Mouse (Mus musculus): ENCODE results near the gene Rpp25.

The Rpp25 gene

DNA sequence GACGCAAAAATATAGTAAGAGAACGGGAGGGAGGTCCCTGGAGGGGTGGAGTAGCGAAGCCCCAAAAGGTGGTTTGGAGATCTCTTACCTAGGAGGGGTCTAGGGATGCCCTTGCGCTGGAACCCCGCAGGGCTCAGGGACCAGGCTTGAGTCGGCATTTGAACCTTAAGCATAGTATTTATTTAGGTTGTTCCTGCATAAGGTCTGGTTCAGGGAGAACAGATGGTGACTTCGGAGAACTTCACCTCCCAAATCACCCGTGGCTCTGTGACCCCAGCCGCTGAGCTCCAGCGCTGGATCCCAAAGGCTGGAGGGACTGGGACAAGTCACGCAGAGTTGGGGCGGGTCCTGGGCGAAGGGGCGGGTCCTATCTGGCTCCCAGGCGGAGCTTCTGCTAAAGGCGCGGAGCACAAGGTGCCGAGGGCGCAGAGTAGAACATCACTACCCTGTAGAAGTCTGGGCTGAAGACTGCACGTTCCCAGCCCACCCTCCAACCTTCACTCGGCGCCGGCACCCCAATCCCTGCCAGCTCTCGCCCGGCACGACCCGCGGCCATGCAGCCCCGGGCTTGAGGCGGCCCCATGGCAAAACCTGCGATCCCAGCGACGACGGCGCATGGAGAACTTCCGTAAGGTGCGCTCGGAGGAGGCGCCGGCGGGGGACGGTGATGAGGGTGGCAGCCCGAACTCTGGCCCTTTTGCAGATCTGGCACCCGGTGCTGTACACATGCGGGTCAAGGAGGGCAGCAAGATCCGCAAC is at the start of gene Rpp25:
Gene Rpp25 (plus strand): TSS at position 405 of the 759 bp plus-strand sequence.
- peak in 1 of 2 experiments; percentile 27 for DNase-seq (ENCODE audit: low spot score in 2 of 2)

DNA sequence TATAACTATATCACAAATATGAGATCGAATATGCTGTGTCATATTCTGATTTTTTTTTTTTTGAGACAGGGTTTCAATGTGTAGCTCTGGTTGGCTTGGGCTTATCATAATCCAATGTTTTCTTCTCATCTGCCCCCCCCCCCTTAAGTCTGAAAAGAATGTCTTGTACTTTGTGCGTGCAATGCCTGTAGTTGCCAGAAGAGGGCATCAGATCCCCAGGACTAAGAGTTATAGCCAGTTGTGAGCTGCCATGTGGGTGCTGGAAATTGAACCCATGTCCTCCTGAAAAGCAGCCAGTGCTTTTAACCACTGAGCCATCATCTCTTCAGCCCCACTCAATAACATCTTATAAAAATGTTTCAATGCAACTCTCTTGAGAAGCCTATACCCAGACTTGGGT is 44.1 kb upstream of the Rpp25 start:
- no peak for DNase-seq (ENCODE audit: low spot score in 2 of 2)

DNA sequence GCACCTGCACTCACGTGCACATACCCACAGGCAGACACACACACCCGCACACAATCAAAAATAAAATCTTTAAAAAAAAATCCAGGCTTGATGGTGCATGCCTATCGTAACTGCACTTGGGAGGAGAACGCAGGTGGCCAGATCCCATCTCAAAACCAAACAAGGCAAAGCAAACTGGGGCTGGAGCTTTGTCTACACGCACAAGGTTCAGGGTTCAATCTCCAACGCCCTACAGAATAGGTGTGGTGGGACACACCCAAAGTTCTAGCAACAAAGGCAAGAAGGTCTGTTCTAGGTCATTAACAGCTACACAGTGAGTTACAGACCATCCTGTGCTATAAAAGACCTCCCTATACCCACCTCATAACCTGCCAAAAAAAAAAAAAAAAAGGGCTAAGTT is 41.0 kb upstream of the Rpp25 start:
- DNase-seq (ENCODE audit: low spot score in 2 of 2), result no peak

DNA sequence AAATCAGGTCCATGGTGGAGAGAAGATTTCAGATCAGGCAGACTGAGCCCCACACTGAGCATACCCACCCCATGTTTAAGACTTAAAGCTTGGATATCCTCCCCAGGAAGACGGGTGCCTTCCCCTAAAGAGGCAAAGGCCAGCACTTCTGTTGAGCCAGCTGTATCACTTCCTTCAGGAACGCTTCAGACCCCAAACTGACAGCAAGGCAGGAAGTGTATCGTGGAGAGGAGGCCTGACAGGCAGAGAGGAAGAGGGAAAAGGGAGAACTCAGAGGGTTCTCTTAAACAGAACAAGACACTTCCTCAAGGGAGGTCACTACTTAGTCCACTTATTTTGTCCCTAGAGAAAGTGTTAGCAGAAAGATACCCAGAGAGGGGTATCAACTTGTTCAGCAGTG is 37.7 kb upstream of the Rpp25 start:
- DNase-seq (ENCODE audit: low spot score in 2 of 2), result no peak

DNA sequence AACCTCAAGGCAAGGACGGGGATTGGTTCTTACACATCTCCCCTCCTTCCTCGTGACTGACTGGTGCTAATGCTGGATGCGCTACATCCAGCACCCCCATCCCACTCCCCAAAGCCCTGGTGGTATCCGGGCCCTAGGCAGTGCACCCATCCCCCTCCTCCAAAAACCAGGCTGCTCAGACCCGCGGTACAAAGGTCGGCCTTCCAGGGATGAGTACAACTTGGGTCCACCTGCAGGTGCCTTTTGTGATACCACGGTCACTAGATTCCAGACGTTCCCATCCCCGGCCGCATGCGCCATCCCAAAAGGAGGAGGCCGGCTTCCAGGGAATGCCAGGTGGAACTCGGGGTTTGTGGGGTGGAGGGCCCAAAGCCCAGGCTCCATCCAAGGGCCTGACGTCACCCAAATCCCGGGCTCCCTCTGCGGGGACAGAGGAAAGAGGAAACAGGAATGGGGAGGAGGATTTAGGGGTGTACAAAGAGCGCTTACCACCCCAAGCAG is 36.5 kb upstream of the Rpp25 start:
- DNase-seq (ENCODE audit: low spot score in 2 of 2), result peak in 1 of 2 experiments; percentile 57

DNA sequence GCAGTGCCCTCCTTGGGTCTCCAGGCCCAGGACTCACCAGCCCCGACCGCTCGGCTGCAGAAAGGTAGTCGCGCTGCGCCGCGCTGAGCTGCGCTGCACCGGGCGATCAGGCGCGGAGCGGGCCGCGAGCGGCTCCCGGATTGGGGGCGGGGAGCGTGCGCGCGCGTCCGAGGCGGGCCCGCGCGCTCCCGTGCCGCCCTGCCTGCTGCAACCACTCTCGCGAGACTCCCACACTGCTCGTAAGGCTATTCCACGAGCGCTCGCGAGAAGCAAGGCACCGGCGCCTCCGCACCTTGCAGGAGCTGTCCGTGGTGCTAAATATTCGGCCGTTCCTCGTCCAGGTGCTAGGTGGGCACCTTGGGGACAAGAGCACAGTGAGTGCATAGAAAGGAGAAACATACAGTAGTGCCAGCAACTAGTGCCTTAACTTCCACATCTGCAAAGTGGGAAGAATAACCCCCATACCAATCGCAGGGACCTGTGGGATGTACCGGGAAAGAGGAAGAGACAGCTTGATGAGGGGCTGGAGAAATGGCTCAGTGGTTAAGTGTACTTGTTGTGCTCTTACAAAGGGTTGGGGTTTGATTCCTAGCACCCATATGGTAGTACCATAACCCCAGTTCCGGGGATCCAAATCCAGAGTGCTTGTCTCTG is 35.8 kb upstream of the Rpp25 start, which contains the start of gene Scamp5:
Gene Scamp5 (minus strand): TSS at position 165 of the 654 bp plus-strand sequence.
- DNase-seq (ENCODE audit: low spot score in 2 of 2), result peak; percentile 72 to 91

DNA sequence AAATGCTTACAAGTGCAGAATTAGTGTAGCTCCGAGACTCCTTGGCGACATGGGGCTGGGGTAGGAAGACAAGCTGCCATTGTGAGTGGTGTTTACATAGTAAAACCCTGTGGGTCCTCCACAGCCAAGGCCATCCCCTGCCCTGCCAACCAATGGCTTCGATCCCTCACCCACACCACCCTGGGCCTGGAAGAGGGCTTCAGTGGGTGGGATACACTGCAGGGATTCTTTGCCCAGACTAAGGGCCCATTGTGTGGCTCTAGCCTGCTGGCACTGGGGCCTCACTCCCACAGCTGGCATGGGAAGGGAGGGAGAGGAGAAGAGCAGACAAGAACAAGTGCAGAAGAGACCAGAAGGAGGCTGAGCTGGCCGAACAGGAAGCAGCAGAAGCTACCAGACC is 34.9 kb upstream of the Rpp25 start:
- DNase-seq (ENCODE audit: low spot score in 2 of 2), result peak in 1 of 2 experiments; percentile 19

DNA sequence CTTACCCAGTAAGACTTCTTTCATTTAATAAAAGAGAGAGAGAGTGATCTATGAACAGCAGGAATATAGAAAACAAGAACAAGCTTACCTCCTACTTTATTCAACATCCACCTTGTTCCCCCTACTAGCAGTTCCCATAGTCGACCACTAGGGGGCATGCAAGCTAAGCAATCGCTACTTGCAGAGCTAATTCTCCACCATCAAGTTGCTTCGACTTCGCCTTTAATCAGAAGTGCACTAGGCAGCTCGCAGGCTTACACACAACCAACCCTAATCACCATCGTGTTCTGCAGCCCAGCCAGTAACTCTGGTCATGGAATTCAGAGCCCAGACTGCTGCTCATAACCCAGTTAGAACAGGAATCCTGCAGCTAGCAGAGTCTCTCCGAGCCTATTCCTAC is 18.1 kb upstream of the Rpp25 start:
- DNase-seq (ENCODE audit: low spot score in 2 of 2), result peak; percentile 81 to 87

DNA sequence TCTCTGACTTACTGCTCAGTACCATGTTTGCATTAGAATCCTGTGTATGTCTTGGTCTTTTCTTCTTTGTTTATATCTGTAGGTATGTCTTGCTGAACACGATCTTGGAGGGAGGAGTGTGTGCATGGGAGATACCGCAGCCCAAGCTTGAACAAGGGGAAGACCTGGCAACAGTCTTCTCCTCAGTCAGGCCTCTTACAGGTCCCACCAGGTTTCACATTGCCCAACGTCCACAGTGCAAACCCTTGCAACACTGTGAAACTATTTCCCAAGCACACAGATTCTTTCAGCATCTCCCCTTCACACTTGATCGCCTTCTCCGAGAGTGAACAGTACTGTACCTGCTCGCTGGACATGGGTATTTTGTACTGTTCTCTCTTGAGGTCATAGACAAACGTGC is 16.0 kb upstream of the Rpp25 start:
- no peak for DNase-seq (ENCODE audit: low spot score in 2 of 2)

DNA sequence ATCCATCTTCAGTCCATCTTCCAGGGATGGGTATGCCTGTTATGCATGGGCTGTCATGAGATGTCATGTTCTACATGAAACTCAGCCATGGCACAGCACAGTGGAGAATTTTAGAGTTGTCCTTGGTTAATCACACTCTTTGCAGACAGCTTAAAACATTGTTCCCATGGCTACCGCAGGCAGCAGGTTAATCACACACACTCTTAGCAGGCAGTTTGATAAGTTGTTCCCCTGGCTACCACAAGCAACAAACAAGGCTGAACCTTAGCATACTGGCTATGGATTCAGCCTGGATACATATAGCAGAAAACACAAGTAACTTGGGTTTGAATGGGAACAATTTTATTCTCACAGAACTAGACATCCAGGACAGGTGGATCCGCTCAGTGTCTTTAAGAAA is 10.3 kb upstream of the Rpp25 start:
- no peak for DNase-seq (ENCODE audit: low spot score in 2 of 2)

DNA sequence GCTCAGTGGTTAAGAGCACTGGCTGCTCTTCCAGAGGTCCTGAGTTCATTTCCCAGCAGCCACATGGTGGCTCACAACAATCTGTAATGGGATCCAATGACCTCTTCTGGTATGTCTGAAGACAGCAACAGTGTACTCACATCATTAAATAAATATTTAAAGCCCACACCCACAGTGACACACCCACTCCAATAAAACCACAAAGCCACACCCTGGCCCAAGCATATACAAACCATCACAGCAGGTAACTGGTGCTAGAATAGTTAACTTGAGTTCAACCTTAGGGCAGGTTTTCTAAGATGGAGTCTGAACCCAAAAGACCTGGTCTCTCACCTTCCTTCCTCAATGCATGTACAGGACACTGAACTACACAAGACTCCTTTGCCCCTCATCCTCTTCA is 8.9 kb upstream of the Rpp25 start:
- no peak for DNase-seq (ENCODE audit: low spot score in 2 of 2)

DNA sequence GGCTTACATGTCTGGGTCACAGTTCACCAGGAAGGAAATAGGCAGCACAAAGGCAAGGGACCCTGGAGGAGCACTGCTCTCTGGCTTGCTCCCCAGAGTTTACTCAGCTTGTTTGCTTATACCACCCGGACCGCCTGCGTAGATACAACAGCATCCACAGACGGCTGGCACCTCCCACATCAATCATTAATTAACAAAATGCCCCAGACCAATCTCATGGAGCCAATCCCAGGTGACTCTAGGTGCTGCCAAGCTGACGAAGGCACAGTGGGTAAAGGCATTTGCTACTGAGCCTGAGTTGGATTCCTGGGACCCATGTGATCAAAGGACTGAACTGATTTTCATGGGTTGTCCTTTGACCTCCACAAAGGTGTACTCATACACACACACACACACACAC is 6.6 kb upstream of the Rpp25 start:
- no peak for DNase-seq (ENCODE audit: low spot score in 2 of 2)

DNA sequence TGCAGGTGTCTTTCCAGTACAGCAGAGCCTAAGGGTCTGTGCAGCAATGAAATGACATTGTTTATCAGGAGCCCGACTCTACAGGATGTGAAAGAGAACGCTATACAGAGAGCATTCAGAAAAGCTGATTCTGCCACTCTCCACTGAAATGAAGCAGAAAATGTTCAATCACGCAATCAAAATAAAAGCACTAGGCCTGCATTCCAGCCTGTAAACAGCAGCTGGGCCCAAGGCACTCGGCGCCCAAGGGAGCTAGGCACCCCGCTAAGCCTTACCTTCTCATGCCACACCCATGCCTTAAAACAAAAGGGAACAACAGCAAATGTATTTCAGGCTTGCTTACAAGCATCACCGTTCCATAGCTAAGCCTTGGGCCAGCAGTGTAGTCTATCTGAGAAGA is 5.3 kb upstream of the Rpp25 start:
- no peak for DNase-seq (ENCODE audit: low spot score in 2 of 2)

DNA sequence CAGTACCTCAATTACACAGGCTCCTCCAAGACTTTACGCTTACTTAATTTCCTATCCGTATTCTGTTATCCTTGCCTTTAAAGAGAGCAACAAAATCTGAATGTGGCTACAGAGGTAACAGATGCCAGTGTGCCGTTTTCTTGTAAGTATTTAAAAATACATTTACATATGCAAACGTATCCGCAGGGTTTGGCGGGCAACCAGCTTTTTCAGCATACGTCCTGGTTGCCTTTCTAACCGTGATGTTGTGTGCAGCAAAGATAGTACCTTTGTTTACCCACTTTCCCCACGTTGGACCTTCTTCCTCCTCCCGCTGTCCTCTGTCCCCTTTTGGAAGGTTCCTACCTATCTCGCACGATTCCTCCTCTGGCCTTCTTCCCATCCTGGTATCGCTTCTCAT is 2.4 kb upstream of the Rpp25 start:
- no peak for DNase-seq (ENCODE audit: low spot score in 2 of 2)

DNA sequence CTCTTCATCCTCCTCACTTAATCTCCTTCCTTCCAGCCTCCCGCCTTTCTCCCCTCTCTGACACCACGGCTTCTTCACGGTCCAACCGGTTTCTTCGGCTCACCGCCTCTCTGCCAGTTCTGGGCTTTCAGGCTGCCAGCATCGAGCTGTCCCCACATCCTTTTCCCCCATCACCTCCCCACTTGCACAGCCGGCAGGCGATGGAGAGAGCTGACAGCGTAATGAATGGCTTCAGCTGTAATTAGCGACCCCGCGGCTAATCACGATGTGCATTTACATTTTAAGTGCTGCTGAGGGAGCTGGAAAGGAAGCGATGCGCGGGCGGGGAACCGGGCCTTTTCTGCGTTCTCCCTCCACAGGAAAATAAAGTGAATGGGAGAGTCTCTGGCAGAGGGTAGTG is 2.0 kb upstream of the Rpp25 start:
- no peak for DNase-seq (ENCODE audit: low spot score in 2 of 2)

DNA sequence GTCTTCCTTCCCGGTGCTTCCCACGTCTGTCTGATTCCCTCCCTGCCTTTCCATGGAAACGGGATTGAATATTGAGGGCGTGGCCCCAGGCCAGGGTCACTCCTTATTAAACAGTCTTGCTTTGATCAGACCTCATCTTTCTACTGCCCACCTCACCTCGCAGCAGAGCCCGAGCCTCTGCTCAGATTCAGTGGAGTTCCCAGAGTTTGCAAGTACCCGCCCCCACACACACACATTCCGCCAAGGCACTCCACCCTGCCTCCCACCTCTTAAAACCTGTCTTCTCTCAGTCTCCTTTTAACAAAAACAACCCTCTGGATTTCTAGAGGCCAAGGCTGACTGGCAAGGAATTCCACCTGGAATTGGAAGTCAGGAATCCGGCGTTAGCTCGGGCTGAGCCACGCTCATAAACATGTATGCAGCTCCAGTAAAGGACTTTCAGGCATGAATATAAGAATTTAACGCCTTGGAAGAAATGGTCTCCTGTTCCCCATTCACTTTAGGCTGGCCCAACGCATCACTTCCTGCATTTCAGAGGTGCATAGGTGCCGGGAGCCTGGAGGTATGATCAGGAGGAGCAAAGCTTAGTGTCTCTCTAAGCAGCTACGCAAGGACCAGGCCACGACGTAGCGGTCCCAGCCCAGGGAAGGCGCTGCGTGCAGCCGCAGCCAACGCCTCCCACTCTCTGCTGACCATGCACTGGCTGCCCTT is 760 bp upstream of the Rpp25 start:
- DNase-seq (ENCODE audit: low spot score in 2 of 2), result no peak

DNA sequence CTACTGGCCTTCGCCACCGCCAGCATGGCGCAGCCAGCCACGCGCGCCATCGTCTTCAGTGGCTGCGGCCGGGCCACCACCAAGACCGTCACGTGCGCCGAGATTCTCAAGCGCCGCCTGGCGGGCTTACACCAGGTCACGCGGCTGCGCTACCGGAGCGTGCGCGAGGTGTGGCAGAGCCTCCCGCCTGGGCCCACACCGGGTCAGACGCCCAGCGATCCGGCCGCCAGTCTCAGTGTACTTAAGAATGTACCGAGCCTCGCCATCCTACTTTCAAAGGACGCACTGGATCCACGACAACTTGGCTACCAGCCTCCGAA is 515 bp downstream of the Rpp25 start:
- DNase-seq (ENCODE audit: low spot score in 2 of 2), result peak; percentile 40 to 49

DNA sequence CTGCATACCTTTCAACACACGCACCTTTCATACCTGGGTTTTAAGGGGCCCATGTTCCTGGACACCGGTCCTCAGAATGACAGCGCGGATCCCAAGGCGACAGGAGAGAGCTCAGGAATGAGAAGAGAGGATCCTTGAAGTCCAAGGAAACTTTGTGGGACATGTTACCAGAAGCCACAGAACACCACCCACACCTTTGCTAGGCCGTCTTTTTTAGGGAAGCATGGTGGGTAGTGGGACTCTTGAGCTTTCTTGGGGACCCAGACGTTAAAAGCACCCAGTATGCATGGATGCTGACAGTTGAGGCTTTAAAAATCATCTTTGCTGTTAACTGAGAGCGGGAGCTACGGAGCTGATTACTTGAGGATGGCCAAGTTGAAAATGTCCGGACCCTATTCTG is 1.1 kb downstream of the Rpp25 start:
- DNase-seq (ENCODE audit: low spot score in 2 of 2), result no peak

DNA sequence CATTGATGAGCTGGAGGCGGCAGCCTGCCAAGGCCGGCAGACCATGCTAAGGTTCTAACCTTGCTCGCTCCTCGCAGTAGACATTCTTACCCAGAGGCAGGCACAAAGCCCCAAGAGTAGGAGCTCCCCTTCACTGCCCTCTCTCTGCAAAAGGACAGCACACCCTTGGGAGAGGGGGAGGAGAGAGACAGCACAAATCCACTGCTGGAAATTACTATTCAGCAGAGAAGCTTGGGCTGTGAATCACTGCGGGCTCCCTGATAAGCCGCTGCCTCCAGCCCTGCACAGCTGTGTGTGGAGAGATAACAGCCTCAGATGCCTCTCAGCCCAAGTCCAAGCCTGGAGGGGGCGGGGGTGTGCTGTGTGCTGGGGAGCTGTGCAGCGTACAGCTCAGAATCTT is 1.9 kb downstream of the Rpp25 start:
- DNase-seq (ENCODE audit: low spot score in 2 of 2), result no peak

DNA sequence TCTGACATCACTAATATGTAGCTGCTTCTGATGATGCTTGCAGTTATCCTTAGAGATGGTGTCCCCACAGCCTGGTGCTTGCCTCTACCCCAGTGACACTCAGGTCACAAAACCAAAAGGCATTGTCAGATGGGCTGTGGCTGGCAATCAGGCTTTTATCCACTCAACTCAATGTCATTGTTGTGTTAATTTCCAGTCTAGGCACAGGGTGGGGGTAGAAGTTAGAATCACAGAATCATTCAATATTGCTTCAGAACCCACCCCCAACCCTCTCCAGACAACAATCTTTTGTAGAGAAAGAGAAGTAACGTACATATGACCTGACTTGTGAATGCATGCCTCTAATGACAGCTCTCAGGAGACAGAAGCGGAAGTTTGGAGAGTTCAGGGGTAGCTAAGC is 6.8 kb downstream of the Rpp25 start:
- DNase-seq (ENCODE audit: low spot score in 2 of 2), result no peak

DNA sequence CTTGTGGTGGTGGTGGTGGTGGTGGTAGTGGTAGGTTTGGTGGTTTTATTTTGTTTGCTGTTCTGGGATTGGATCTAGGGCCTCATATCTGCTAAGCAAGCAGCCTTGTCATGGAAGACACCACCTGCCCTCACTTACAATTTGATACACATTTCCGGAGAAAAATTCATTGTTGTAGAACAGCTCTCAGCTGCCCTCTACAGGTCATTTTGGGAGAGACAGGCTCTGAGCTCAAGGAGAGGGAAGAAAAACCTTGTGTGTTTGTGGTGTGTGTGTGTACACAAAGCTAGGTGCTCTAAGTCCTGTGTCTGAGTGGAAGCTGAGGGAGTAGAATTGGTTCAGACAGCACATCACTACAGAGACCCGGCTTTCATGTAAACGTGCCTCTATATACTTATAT is 13.3 kb downstream of the Rpp25 start:
- peak; percentile 36 to 69 for DNase-seq (ENCODE audit: low spot score in 2 of 2)

DNA sequence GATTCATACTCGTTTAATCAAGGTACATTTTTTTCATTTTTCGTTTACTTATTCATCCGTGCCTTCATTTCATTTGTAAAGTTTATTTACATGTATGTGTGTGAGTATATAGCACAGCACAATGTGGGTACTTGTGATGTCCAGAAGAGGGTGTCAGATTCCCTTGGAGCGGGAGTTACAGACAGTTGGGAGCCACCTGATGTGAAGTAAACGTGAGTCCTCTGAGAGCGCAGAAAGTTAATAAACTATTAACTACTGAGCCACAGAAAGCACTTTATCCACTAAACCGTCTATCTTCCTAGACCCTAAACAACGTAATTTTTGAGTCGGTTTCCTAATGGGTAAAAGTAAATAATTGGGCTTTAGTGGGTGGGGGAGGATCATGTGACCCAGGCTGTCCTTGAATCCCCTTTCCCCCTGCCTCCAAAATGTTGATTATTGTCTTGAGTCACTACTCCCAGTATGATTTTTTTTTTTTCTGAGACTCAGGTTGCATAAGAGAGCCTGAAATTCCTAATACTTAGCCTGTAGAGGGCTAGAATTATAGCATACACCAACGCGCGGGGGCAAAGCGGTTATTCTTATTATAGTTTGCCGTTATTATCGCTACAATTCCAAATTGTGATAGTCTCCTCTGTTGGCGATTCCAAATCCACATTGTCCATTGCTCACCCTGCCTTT is 16.7 kb downstream of the Rpp25 start:
- no peak for DNase-seq (ENCODE audit: low spot score in 2 of 2)
